Mouse (Mus musculus) CH12.LX (cell line): ENCODE data around the gene Traf4. TPM values are rescaled to one million over a fixed set of nuclear protein-coding genes. Genes with fewer than 3 reads are reported as not detected.
A peak's percentile ranks its signal among the peaks of the same experiment; 100 is the strongest.

Experiments
- DNase-seq: peaks from one replicate; pipeline ENCODE4 v3.0.0-alpha.2; 2013; ENCODE audit errors: extremely low read depth
- H3K27ac ChIP-seq: 2 replicates; pipeline ENCODE4 v1.5.1; 2012; ENCODE audit warnings: low read depth, mild to moderate bottlenecking, control low read depth, moderate library complexity; ENCODE audit not compliant: insufficient read depth
- H3K27me3 ChIP-seq: replicated peaks from 2 replicates; pipeline ENCODE3; 2012; ENCODE audit warnings: inconsistent platforms
- H3K36me3 ChIP-seq, 2 experiments: replicated peaks in 1 of 2; 2 replicates each; pipeline versions ENCODE3 to v1.6.1; 2012; ENCODE audit warnings: inconsistent platforms in 1 of 2, low read length in 1 of 2, mild to moderate bottlenecking in 1 of 2, mixed read lengths in 1 of 2, moderate library complexity in 1 of 2; ENCODE audit not compliant: control insufficient read depth in 1 of 2, insufficient read depth in 1 of 2
- H3K4me1 ChIP-seq, 2 experiments: 2 replicates each; pipeline ENCODE4 v1.6.1; 2012; ENCODE audit warnings: inconsistent platforms in 1 of 2, moderate library complexity in 1 of 2; ENCODE audit not compliant: insufficient read depth in 2 of 2, control insufficient read depth in 1 of 2
- H3K4me2 ChIP-seq: 2 replicates; pipeline ENCODE4 v1.6.1; 2012; ENCODE audit warnings: low read depth, mild to moderate bottlenecking, control low read depth; ENCODE audit not compliant: poor library complexity, insufficient read depth, severe bottlenecking
- H3K4me3 ChIP-seq, 3 experiments: fragments of 150-350 bp in 1 of 3; sonication (generic) in 1 of 3; replicated peaks in 1 of 3; 2 replicates each; pipeline versions ENCODE3 to v1.5.1; 2011 to 2012; ENCODE audit warnings: low read depth in 2 of 3, low read length in 2 of 3, mild to moderate bottlenecking in 2 of 3, moderate library complexity in 2 of 3, control low read depth in 1 of 3, improper control_type of control experiment in 1 of 3, inconsistent platforms in 1 of 3, mixed read lengths in 1 of 3; ENCODE audit not compliant: poor library complexity in 1 of 3
- H3K79me2 ChIP-seq: replicated peaks from 2 replicates; pipeline ENCODE4 v1.6.1; 2012; ENCODE audit warnings: mild to moderate bottlenecking, moderate library complexity; ENCODE audit not compliant: control insufficient read depth, poor library complexity, insufficient read depth, severe bottlenecking; ENCODE audit errors: extremely low read depth
- H3K9ac ChIP-seq: 2 replicates; pipeline ENCODE4 v1.6.1; 2012; ENCODE audit warnings: low read depth, mild to moderate bottlenecking, control low read depth, moderate library complexity; ENCODE audit not compliant: insufficient read depth
- H3K9me3 ChIP-seq: replicated peaks from 2 replicates; pipeline ENCODE3; 2012; ENCODE audit warnings: low read length, inconsistent platforms, mixed read lengths
- BHLHE40 ChIP-seq: IDR thresholded peaks from 2 replicates; pipeline ENCODE4 v1.6.1; 2011; ENCODE audit warnings: mild to moderate bottlenecking, low read depth, low read length, improper control_type of control experiment
- CHD2 ChIP-seq: IDR thresholded peaks from 2 replicates; pipeline ENCODE4 v1.6.1; 2011; ENCODE audit warnings: low read length, improper control_type of control experiment
- CTCF ChIP-seq, 2 experiments: IDR thresholded peaks in 1 of 2; conservative IDR thresholded peaks in 1 of 2; 2 replicates each; pipeline ENCODE4 v1.5.1; 2011 to 2012; ENCODE audit warnings: low read depth in 2 of 2, low read length in 2 of 2, improper control_type of control experiment in 1 of 2, inconsistent platforms in 1 of 2, mild to moderate bottlenecking in 1 of 2, moderate library complexity in 1 of 2
- E2F4 ChIP-seq: IDR thresholded peaks from 2 replicates; pipeline ENCODE4 v1.6.1; 2011; ENCODE audit warnings: low read depth, low read length, improper control_type of control experiment; ENCODE audit not compliant: insufficient replicate concordance
- ELF1 ChIP-seq: IDR thresholded peaks from 2 replicates; pipeline ENCODE4 v1.6.1; 2014; ENCODE audit warnings: low read depth, mild to moderate bottlenecking, inconsistent platforms, low read length, improper control_type of control experiment
- EP300 ChIP-seq: IDR thresholded peaks from 2 replicates; pipeline ENCODE4 v1.6.1; 2011; ENCODE audit warnings: low read length, improper control_type of control experiment
- ETS1 ChIP-seq: conservative IDR thresholded peaks from 2 replicates; pipeline ENCODE4 v1.6.1; 2012; ENCODE audit warnings: low read depth, mild to moderate bottlenecking, inconsistent platforms, low read length, improper control_type of control experiment, moderate library complexity
- GABPA ChIP-seq: IDR thresholded peaks from 2 replicates; pipeline ENCODE4 v1.6.1; 2012; ENCODE audit warnings: low read depth, low read length, improper control_type of control experiment, inconsistent platforms; ENCODE audit not compliant: insufficient replicate concordance
- HCFC1 ChIP-seq: IDR thresholded peaks from 2 replicates; pipeline ENCODE4 v1.6.1; 2012; ENCODE audit warnings: low read depth, mild to moderate bottlenecking, inconsistent platforms, low read length, improper control_type of control experiment
- IRF4 ChIP-seq: IDR thresholded peaks from 2 replicates; pipeline ENCODE4 v1.6.1; 2014; ENCODE audit warnings: low read depth, mild to moderate bottlenecking, inconsistent platforms, low read length, improper control_type of control experiment
- JUN ChIP-seq: IDR thresholded peaks from 2 replicates; pipeline ENCODE4 v1.6.1; 2011; ENCODE audit warnings: low read depth, mild to moderate bottlenecking, low read length, improper control_type of control experiment, moderate library complexity; ENCODE audit not compliant: insufficient read depth
- KAT2A ChIP-seq: IDR thresholded peaks from 2 replicates; pipeline ENCODE4 v1.6.1; 2012; ENCODE audit warnings: low read length, improper control_type of control experiment, inconsistent platforms; ENCODE audit not compliant: insufficient replicate concordance
- MAFK ChIP-seq: IDR thresholded peaks from 2 replicates; pipeline ENCODE4 v1.6.1; 2011; ENCODE audit warnings: low read length, improper control_type of control experiment; ENCODE audit not compliant: insufficient replicate concordance
- MAX ChIP-seq: IDR thresholded peaks from 2 replicates; pipeline ENCODE4 v1.6.1; 2011; ENCODE audit warnings: low read length, improper control_type of control experiment
- MAZ ChIP-seq: IDR thresholded peaks from 2 replicates; pipeline ENCODE4 v1.6.1; 2012; ENCODE audit warnings: low read depth, mild to moderate bottlenecking, inconsistent platforms, low read length, improper control_type of control experiment, moderate library complexity
- MEF2A ChIP-seq: IDR thresholded peaks from 2 replicates; pipeline ENCODE4 v1.6.1; 2014; ENCODE audit warnings: low read depth, mild to moderate bottlenecking, inconsistent platforms, low read length, improper control_type of control experiment, borderline replicate concordance
- MXI1 ChIP-seq: IDR thresholded peaks from 2 replicates; pipeline ENCODE4 v1.6.1; 2011; ENCODE audit warnings: mild to moderate bottlenecking, low read depth, low read length, improper control_type of control experiment
- NELFE ChIP-seq: IDR thresholded peaks from 2 replicates; pipeline ENCODE4 v1.6.1; 2011; ENCODE audit warnings: low read depth, low read length, improper control_type of control experiment
- NRF1 ChIP-seq: IDR thresholded peaks from 2 replicates; pipeline ENCODE4 v1.6.1; 2014; ENCODE audit warnings: low read depth, mild to moderate bottlenecking, inconsistent platforms, low read length, improper control_type of control experiment, moderate library complexity
- POLR2A ChIP-seq: IDR thresholded peaks from 2 replicates; pipeline ENCODE4 v1.6.1; 2011; ENCODE audit warnings: low read depth, mild to moderate bottlenecking, improper control_type of control experiment, low read length
- POLR2AphosphoS2 ChIP-seq: IDR thresholded peaks from 2 replicates; pipeline ENCODE4 v1.6.1; 2011; ENCODE audit warnings: low read depth, low read length, improper control_type of control experiment
- RAD21 ChIP-seq: IDR thresholded peaks from 2 replicates; pipeline ENCODE4 v1.6.1; 2011; ENCODE audit warnings: low read depth, mild to moderate bottlenecking, low read length, improper control_type of control experiment, moderate library complexity
- RCOR1 ChIP-seq: conservative IDR thresholded peaks from 2 replicates; pipeline ENCODE4 v1.6.1; 2012; ENCODE audit warnings: low read depth, mild to moderate bottlenecking, inconsistent platforms, low read length, improper control_type of control experiment
- SIN3A ChIP-seq: IDR thresholded peaks from 2 replicates; pipeline ENCODE4 v1.6.1; 2012; ENCODE audit warnings: low read length, improper control_type of control experiment, inconsistent platforms
- SMC3 ChIP-seq: IDR thresholded peaks from 2 replicates; pipeline ENCODE4 v1.6.1; 2011; ENCODE audit warnings: low read depth, low read length, improper control_type of control experiment
- TBP ChIP-seq: conservative IDR thresholded peaks from 2 replicates; pipeline ENCODE4 v1.6.1; 2011; ENCODE audit warnings: low read depth, low read length, improper control_type of control experiment
- TCF12 ChIP-seq: IDR thresholded peaks from 2 replicates; pipeline ENCODE4 v1.6.1; 2014; ENCODE audit warnings: low read depth, mild to moderate bottlenecking, inconsistent platforms, low read length, improper control_type of control experiment
- UBTF ChIP-seq: IDR thresholded peaks from 2 replicates; pipeline ENCODE4 v1.6.1; 2012; ENCODE audit warnings: low read depth, mild to moderate bottlenecking, inconsistent platforms, low read length, improper control_type of control experiment, moderate library complexity
- USF1 ChIP-seq: IDR thresholded peaks from 2 replicates; pipeline ENCODE4 v1.6.1; 2014; ENCODE audit warnings: low read depth, mild to moderate bottlenecking, inconsistent platforms, low read length, improper control_type of control experiment
- USF2 ChIP-seq: conservative IDR thresholded peaks from 2 replicates; pipeline ENCODE4 v1.6.1; 2011; ENCODE audit warnings: low read depth, low read length, improper control_type of control experiment
- ZC3H11A ChIP-seq: IDR thresholded peaks from 2 replicates; pipeline ENCODE4 v1.6.1; 2012; ENCODE audit warnings: low read depth, mild to moderate bottlenecking, inconsistent platforms, low read length, improper control_type of control experiment
- ZKSCAN1 ChIP-seq: IDR thresholded peaks from 2 replicates; pipeline ENCODE4 v1.6.1; 2012; ENCODE audit warnings: low read depth, inconsistent platforms, low read length, improper control_type of control experiment, borderline replicate concordance
- ZMIZ1 ChIP-seq: IDR thresholded peaks from 2 replicates; pipeline ENCODE4 v1.6.1; 2012; ENCODE audit warnings: low read depth, mild to moderate bottlenecking, inconsistent platforms, low read length, improper control_type of control experiment
- ZNF384 ChIP-seq: IDR thresholded peaks from 2 replicates; pipeline ENCODE4 v1.6.1; 2012; ENCODE audit warnings: low read depth, low read length, improper control_type of control experiment, inconsistent platforms
- dilution Hi-C: fragments of 300-500 bp; cut with MboI; formaldehyde crosslinking; loops from 2 replicates; pipeline ENCODE4 v1.14.3; 2020; ENCODE audit warnings: low sequenced_read_pairs; ENCODE audit not compliant: extremely low pct_unique_long_range_greater_than_20kb, extremely low pct_ligation_motif_present
- in situ Hi-C: fragments of 300-500 bp; cut with MboI; formaldehyde crosslinking; loops from 3 replicates; pipeline ENCODE4 v1.14.3; 2019; ENCODE audit warnings: low sequenced_read_pairs, low pct_ligation_motif_present, low pct_unique_long_range_greater_than_20kb, mixed read lengths
- polyA plus RNA-seq: library from polyadenylated mRNA; unstranded; fragments of >175 nt; gene quantifications from 2 replicates; pipeline ENCODE4 v1.2.1, GENCODE M21; 2012; ENCODE audit warnings: low read depth; ENCODE audit not compliant: insufficient read length
- total RNA-seq, 2 experiments: library from RNA; depleted of rRNA; stranded (reverse); fragments of 300-350 nt in 1 of 2; fragments of >200 nt in 1 of 2; gene quantifications; 2 replicates each; pipeline ENCODE4 v1.2.3; 2012 to 2014

The Traf4 gene
- total and polyA plus RNA-seq, 3 experiments, result 20.8 to 68.7 (median 55.9) TPM

GRCm38 (mm10) chr11:78163681-78164603 lies 1.4 kb downstream of the Traf4 start (continued):
- TF ChIP-seq ETS1 (peak; percentile 74), SMC3 (no peak), CHD2 (peak; percentile 97), MAX (peak; percentile 58; the same call in 1 of the 2 replicates), MEF2A (peak; percentile 78; the same call in 1 of the 2 replicates), USF1 (no peak), MAFK (no peak), POLR2AphosphoS2 (no peak; the same call in 1 of the 2 replicates), ZC3H11A (no peak)

GRCm38 (mm10) chr11:78163045-78163444 lies 2.3 kb downstream of the Traf4 start:
- Histone ChIP-seq H3K79me2 (peaks cover 33% of the 10 kb centered on the region), H3K4me1 (peaks cover 24 to 58% of the 10 kb centered on the region in 2 experiments), H3K4me3 (peak overlapping the region; percentile 73 to 97 (median 96)), H3K9me3 (no peaks in the 10 kb centered on the region), H3K9ac (peak overlapping the region; percentile 68), H3K4me2 (peak overlapping the region; percentile 79), H3K27ac (peak overlapping the region; percentile 91), H3K27me3 (no peaks in the 10 kb centered on the region), H3K36me3 (peaks cover 38 to 58% of the 10 kb centered on the region in 2 experiments)
- dilution Hi-C loops, result no loop called here
- in situ Hi-C loops, result no loop called here
- peak; percentile 72 for DNase-seq
- TF ChIP-seq USF2, result no peak
- peak; percentile 66 for TF ChIP-seq SIN3A
- TF ChIP-seq NELFE, result no peak
- peak; percentile 71; the same call in 1 of the 2 replicates for TF ChIP-seq IRF4
- TF ChIP-seq POLR2A, result no peak; the same call in 1 of the 2 replicates
- no peak for TF ChIP-seq ZKSCAN1
- no peak for TF ChIP-seq CHD2
- no peak for TF ChIP-seq KAT2A
- TF ChIP-seq EP300, result peak; percentile 67; the same call in 1 of the 2 replicates
- TF ChIP-seq RCOR1, result peak; percentile 13; the same call in 1 of the 2 replicates
- TF ChIP-seq RAD21, result no peak
- TF ChIP-seq NRF1, result no peak
- TF ChIP-seq GABPA, result no peak
- TF ChIP-seq ZC3H11A, result no peak
- TF ChIP-seq MXI1, result peak; percentile 37; the same call in 1 of the 2 replicates
- TF ChIP-seq MAFK, result no peak
- no peak for TF ChIP-seq HCFC1
- TF ChIP-seq JUN, result no peak
- TF ChIP-seq BHLHE40, result 0 out of 2 replicates have a peak, but pooled peaks have one; percentile 21
- TF ChIP-seq ZNF384, result no peak
- TF ChIP-seq UBTF, result 0 out of 2 replicates have a peak, but pooled peaks have one; percentile 18
- TF ChIP-seq E2F4, result no peak
- TF ChIP-seq SMC3, result no peak
- no peak for TF ChIP-seq CTCF (conservative IDR thresholded peaks at IDR 0.05 in 1 of 2, IDR thresholded peaks at IDR 0.05 in 1 of 2; ENCODE audit: low read depth in 2 of 2, low read length in 2 of 2)
- TF ChIP-seq ZMIZ1, result peak; percentile 21; the same call in 1 of the 2 replicates
- peak; percentile 50; the same call in 1 of the 2 replicates for TF ChIP-seq TCF12
- no peak; the same call in 1 of the 2 replicates for TF ChIP-seq MAZ
- TF ChIP-seq TBP, result 0 out of 2 replicates have a peak, but pooled peaks have one; percentile 33
- TF ChIP-seq ELF1, result peak; percentile 80
- no peak for TF ChIP-seq USF1
- no peak; the same call in 1 of the 2 replicates for TF ChIP-seq MEF2A
